Mouse (Mus musculus): ENCODE data around the gene Sh3tc1. TPM values are rescaled to one million over a fixed set of nuclear protein-coding genes. Genes with fewer than 3 reads are reported as not detected.

Sh3tc1 gene
- polyA plus RNA-seq, 1 experiment from 2014 or later, result 4.9 TPM

DNA sequence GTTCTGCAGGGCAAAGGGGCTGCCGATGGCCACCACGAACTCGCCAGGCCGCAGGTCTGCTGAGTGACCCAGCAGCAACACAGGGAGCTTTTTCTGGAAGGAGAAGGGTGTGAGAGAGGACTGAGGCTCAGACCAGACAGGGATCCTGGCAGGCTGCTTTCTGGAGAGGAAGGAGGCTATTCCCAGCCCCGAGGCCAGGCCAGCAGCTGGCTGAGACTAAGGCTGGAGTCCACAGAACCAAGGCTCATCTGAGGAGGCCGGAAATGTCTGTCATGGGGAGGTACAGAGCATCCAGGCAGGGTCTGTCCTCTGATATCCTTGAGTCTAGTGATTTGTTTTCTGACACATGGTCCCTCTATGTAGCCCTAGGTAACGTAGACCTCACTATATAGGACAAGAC is 73.6 kb downstream of the Sh3tc1 start:
- H3K4me1 ChIP-seq, result peaks cover 35% of the 10 kb centered on the region
- no peaks in the 10 kb centered on the region for H3K27me3 ChIP-seq (ENCODE audit: low read depth, poor library complexity, severe bottlenecking)
- no peaks in the 10 kb centered on the region for H3K36me3 ChIP-seq
- no peak overlapping the region for H3K27ac ChIP-seq
- no peak overlapping the region for H3K4me3 ChIP-seq
- H3K9me3 ChIP-seq (replicated peaks), result no peaks in the 10 kb centered on the region
- 91% methylated on average over 7 of the region's 7 CpGs for WGBS
- DNase-seq (ENCODE audit: low spot score), result no peak

DNA sequence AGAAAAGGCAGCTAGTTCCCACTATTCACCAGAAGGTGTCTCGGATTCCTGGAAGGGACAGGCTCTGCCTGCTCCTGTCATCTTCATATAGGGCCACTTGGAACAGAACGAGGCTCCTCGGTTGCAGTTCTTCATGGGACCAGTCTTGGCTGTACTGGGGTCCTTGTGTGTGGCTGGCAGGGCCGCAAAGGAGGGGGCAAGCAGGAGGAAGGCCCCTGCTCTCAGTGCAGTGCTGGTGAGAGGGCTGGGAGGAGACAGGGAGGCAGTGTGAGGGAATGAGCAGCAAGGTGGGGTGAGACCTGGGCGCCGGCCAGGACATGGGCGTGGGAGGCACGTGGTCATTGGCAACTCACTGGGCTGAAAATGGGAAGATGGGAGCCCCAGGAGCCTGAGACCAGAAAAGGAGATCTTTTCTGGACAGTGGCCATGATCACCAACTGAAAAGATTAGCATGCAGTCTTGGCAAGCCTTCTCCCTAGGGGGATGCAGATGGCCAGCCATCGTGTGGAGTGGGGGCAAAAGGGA is 77.7 kb downstream of the Sh3tc1 start:
- H3K27me3 ChIP-seq (ENCODE audit: low read depth, poor library complexity, severe bottlenecking), result no peaks in the 10 kb centered on the region
- H3K9me3 ChIP-seq (replicated peaks), result no peaks in the 10 kb centered on the region
- no peaks in the 10 kb centered on the region for H3K36me3 ChIP-seq
- H3K27ac ChIP-seq, result no peak overlapping the region
- H3K4me1 ChIP-seq, result no peaks in the 10 kb centered on the region
- no peak for DNase-seq (ENCODE audit: low spot score)
- no peak overlapping the region for H3K4me3 ChIP-seq
- 87% methylated on average over 9 of the region's 9 CpGs for WGBS

DNA sequence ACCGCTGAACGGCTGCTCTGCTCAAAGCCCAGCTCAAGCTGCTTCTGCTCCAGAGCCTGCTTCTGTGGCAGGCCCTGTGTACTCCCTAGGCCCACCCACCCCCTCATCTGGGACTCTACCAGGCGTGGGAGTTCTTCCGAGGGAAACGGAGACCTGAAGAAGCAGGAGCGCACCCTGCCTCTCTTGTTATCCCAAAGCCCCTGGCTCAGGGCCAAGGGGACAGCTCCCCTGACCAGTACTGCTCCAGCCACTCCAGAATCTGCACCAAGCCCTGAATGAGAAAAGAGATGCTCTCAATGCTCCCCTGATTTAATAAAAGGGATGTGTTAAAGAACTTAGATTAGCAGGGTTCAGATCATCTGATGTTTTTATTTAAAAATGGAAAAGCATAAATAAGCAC is 78.6 kb downstream of the Sh3tc1 start:
- H3K36me3 ChIP-seq, result no peaks in the 10 kb centered on the region
- H3K27ac ChIP-seq, result no peak overlapping the region; the same call in 1 of the 2 replicates
- no peak overlapping the region for H3K4me3 ChIP-seq
- no peak for DNase-seq (ENCODE audit: low spot score)
- no peaks in the 10 kb centered on the region for H3K4me1 ChIP-seq
- H3K27me3 ChIP-seq (ENCODE audit: low read depth, poor library complexity, severe bottlenecking), result no peaks in the 10 kb centered on the region
- H3K9me3 ChIP-seq (replicated peaks), result no peaks in the 10 kb centered on the region
- 84% methylated on average over 6 of the region's 6 CpGs for WGBS

DNA sequence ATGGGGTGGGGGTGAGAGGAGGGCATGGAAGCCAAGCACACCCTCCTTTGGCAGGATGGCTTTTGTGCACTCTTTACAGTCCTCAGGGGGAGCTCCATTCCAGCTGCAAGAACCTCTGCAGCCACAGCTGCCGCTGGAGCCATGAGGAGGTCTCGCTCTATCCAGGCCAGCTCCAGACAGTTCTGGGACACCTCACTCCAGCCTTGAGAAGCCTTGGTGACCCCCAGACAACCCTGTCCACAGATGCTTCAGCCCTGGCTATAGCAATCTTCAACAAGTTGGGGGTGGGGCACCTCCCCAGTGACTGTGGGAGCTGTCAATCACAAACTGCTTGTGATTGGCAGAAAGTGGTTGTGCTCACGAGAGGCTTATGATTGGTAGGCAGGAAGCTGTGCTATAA is 80.3 kb downstream of the Sh3tc1 start:
- no peak for DNase-seq (ENCODE audit: low spot score)
- 81% methylated on average over 3 of the region's 3 CpGs for WGBS
- Histone ChIP-seq H3K36me3 (no peaks in the 10 kb centered on the region), H3K9me3 (replicated peaks) (no peaks in the 10 kb centered on the region), H3K27me3 (ENCODE audit: low read depth, poor library complexity, severe bottlenecking) (no peaks in the 10 kb centered on the region), H3K4me1 (no peaks in the 10 kb centered on the region), H3K4me3 (no peak overlapping the region), H3K27ac (no peak overlapping the region)

DNA sequence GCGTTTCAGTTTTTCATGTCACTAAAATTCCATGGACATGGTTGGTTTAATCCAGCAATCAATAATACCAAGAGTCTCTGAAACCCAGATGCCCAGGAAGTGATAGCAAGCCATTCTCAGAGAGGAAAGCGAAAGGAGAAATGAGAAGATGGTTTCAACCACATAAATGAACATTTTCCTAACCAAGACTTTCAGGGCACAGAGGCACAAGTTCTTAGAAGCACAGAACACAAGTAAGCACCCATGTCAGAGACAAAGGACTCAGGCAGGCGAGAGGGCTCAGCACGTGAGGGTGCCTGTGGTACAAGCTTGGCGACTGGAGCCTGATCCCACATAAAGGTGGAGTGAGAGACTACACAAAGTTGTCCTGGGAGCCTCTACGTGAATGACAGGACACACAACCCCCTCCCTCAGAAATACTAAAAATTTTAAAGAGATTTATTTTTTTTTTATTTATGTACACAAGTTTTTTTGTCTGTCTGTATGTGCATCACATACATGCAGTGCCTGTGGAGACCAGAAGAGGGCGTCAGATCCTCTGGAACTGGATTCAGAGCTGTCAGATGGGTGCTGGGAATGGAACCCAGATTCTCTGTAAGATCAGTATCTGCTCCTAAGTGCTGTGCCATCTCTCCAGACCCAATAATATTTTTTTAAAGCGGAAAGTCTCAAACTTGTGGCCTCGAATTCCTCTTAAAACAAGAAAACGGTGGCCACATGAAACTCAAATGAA is 83.9 kb downstream of the Sh3tc1 start:
- H3K9me3 ChIP-seq (replicated peaks), result no peaks in the 10 kb centered on the region
- H3K27ac ChIP-seq, result no peak overlapping the region
- WGBS, result 90% methylated on average over 10 of the region's 10 CpGs
- no peak overlapping the region for H3K4me3 ChIP-seq
- no peak for DNase-seq (ENCODE audit: low spot score)
- no peaks in the 10 kb centered on the region for H3K36me3 ChIP-seq
- no peaks in the 10 kb centered on the region for H3K27me3 ChIP-seq (ENCODE audit: low read depth, poor library complexity, severe bottlenecking)
- H3K4me1 ChIP-seq, result peaks cover 8% of the 10 kb centered on the region; the same call in 1 of the 2 replicates

DNA sequence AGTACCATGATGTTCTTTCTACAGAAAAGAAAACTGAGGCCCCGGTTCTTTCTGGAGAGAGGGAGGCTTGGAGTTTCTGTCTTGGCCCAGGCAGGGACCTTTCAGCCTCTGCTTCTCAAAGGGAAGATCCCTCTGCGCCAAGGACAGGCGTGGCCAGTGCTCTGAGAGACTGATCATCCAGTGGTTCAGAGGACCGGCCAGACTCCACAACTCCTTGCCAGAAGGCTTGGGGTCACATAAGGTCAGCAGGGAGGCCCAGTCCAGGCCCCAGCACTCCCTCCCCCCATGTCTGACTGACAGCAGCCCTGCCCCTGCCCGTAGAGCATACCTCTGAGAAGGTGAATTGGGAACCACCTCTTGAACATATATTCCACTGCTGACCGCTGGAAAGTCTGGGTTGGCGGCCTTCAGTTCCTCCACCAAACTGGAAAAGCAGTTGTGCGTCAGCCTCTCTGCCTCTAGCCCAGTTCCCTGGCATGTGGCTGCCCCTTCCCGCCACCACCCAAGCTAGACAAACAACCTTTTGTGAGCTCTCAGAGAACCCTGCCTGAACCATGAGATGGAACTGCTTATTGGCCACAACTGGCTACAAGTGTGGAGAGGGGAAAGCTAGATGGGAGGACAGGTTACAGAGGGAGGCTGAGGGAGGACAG is 85.9 kb downstream of the Sh3tc1 start:
- whole genome bisulfite sequencing, result 62% methylated on average over 9 of the region's 9 CpGs

DNA sequence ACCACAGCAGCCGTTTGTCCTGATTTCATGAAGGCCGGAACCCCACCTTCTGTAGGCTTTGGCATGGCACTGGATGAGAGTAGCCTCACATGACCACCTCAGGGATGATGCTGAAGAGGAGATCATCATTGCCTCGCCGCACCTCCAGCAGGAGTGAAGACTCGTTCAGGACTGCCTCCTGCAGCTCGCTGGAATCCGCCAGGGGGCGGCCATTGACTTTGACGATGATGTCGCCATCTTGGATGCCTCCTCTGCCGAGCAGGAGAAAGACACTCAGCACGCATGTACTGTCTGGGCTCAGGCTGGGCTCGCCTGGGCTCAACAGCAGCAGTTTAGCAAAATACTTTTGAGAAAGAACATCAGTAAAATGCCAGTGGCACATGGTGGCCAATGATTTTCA is 86.9 kb downstream of the Sh3tc1 start:
- WGBS, result 90% methylated on average over 13 of the region's 13 CpGs
- Histone ChIP-seq H3K4me3 (no peak overlapping the region), H3K36me3 (no peaks in the 10 kb centered on the region), H3K27ac (no peak overlapping the region), H3K9me3 (replicated peaks) (no peaks in the 10 kb centered on the region), H3K4me1 (peaks cover 8% of the 10 kb centered on the region; the same call in 1 of the 2 replicates), H3K27me3 (ENCODE audit: low read depth, poor library complexity, severe bottlenecking) (no peaks in the 10 kb centered on the region)
- DNase-seq (ENCODE audit: low spot score), result no peak

More for the DNA sequence above, 85.9 kb downstream of the Sh3tc1 start:
- Histone ChIP-seq H3K27ac (no peak overlapping the region), H3K27me3 (ENCODE audit: low read depth, poor library complexity, severe bottlenecking) (no peaks in the 10 kb centered on the region), H3K4me3 (no peak overlapping the region), H3K9me3 (replicated peaks) (no peaks in the 10 kb centered on the region), H3K4me1 (peaks cover 8% of the 10 kb centered on the region; the same call in 1 of the 2 replicates), H3K36me3 (no peaks in the 10 kb centered on the region)
- DNase-seq (ENCODE audit: low spot score), result no peak

DNA sequence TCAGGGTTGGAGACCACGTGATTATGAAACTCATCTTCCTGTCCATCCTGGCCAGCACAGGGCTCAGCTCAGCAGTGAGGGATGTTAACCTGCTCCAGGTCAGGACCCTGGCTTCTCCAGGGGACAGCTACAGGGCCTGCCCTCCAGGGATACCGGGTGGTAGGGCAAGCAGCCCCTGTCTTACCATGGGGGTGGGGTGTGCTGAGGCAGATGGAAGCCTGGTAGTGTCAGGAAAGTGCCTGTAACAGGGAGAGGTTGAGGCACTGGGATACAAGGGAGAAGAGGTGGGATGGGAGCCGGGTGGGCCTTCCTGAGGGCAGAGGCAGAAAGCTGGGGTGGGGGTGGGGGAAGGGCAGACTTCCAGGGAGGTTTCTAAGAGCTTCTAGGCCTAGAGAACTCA is 87.5 kb downstream of the Sh3tc1 start:
- Histone ChIP-seq H3K27me3 (ENCODE audit: low read depth, poor library complexity, severe bottlenecking) (no peaks in the 10 kb centered on the region), H3K9me3 (replicated peaks) (no peaks in the 10 kb centered on the region), H3K4me1 (peaks cover 8% of the 10 kb centered on the region; the same call in 1 of the 2 replicates), H3K27ac (no peak overlapping the region), H3K36me3 (no peaks in the 10 kb centered on the region), H3K4me3 (no peak overlapping the region)
- DNase-seq (ENCODE audit: low spot score), result no peak
- 82% methylated on average over 3 of the region's 3 CpGs for WGBS

DNA sequence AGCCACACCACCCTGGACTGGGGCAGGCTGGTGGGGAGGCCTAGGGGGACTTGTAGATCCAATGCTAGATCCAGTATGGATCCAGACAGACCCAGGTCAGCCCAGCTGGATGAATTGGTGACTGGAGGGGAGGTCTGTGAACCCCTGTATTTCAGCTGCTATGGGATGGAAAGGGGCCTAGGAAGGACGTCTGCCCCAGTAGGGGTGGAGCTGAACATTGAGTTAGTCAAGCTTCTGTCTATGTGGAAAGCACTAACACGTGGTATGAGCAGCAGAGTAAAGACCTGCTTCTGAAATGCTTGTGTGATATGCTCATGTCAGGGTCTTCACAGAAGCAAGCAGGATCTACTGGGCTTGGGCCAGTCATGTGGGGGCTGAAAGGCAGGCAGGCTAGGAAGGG is 91.6 kb downstream of the Sh3tc1 start:
- Histone ChIP-seq H3K27me3 (ENCODE audit: low read depth, poor library complexity, severe bottlenecking) (no peaks in the 10 kb centered on the region), H3K27ac (no peak overlapping the region), H3K9me3 (replicated peaks) (no peaks in the 10 kb centered on the region), H3K4me3 (no peak overlapping the region), H3K36me3 (no peaks in the 10 kb centered on the region), H3K4me1 (0 out of 2 replicates have a peak, but pooled peaks cover 3% of the 10 kb centered on the region)
- 69% methylated on average over 2 of the region's 2 CpGs for WGBS
- no peak for DNase-seq (ENCODE audit: low spot score)

DNA sequence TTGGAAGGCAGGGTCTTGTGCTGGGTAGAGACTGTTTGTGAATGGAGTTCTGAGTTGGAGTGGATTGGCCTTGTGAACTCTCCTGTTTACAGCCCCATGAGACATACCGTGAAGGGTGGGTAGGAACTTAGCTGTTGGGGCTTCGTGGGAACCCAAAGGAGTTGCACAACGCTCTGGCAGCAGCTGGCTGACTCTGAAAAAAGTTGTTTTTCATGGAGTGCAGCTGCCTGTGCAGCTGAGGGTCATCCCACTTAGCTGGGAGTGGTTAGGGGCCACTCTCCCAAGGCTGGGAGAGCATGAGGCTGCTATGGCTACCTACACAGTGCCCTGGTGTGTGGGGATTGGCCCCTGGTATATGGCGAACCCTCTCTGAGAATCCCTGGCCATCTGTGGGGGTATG is 92.2 kb downstream of the Sh3tc1 start:
- Histone ChIP-seq H3K4me3 (no peak overlapping the region), H3K36me3 (no peaks in the 10 kb centered on the region), H3K9me3 (replicated peaks) (no peaks in the 10 kb centered on the region), H3K27me3 (ENCODE audit: low read depth, poor library complexity, severe bottlenecking) (no peaks in the 10 kb centered on the region), H3K4me1 (0 out of 2 replicates have a peak, but pooled peaks cover 3% of the 10 kb centered on the region), H3K27ac (no peak overlapping the region)
- no peak for DNase-seq (ENCODE audit: low spot score)
- 83% methylated on average over 4 of the region's 4 CpGs for WGBS

Other genes with a start within 250 kb of the Sh3tc1 start
- gene Cpz, start 214.3 kb downstream of the Sh3tc1 start, polyA plus RNA-seq (2016; fragmentation: Nextera tagmentation; extraction: Ambion mirVana), result 4.2 and 8.0 TPM in 2 replicates
- gene Trmt44, start 164.9 kb downstream of the Sh3tc1 start, polyA plus RNA-seq (2016; fragmentation: Nextera tagmentation; extraction: Ambion mirVana), result 10.1 and 10.6 TPM in 2 replicates
- 7.3 and 11.5 TPM in 2 replicates for gene Acox3, start 156.9 kb downstream of the Sh3tc1 start, polyA plus RNA-seq (2016; fragmentation: Nextera tagmentation; extraction: Ambion mirVana)
- gene Htra3, start 60.2 kb downstream of the Sh3tc1 start, polyA plus RNA-seq (2016; fragmentation: Nextera tagmentation; extraction: Ambion mirVana), result 0.51 and 0.62 TPM in 2 replicates
- 0.74 and 0.92 TPM in 2 replicates for gene Ablim2, start 17.9 kb upstream of the Sh3tc1 start, polyA plus RNA-seq (2016; fragmentation: Nextera tagmentation; extraction: Ambion mirVana)
- gene Afap1, start 153.3 kb upstream of the Sh3tc1 start, polyA plus RNA-seq (2016; fragmentation: Nextera tagmentation; extraction: Ambion mirVana), result 13.6 and 15.1 TPM in 2 replicates

All from limb, embryonic 10.5 days (tissue).